Mouse (Mus musculus) testis, adult 10 weeks (tissue): ENCODE measurements around the gene Cdca8. TPM values are rescaled to one million over a fixed set of nuclear protein-coding genes. Genes with fewer than 3 reads are reported as not detected.

Experiments
- polyA plus RNA-seq: library from polyadenylated mRNA; stranded (reverse); fragments of 350-450 nt; fragmentation: Illumina TruSeq; extraction: RNeasy Lipid Tissue Mini Kit (QIAGEN cat#74804); gene quantifications from one replicate; pipeline ENCODE4 v1.2.3, GENCODE M21; 2014; ENCODE audit warnings: low read depth, low replicate concordance

The Cdca8 gene
- polyA plus RNA-seq: 97.7 TPM

DNA sequence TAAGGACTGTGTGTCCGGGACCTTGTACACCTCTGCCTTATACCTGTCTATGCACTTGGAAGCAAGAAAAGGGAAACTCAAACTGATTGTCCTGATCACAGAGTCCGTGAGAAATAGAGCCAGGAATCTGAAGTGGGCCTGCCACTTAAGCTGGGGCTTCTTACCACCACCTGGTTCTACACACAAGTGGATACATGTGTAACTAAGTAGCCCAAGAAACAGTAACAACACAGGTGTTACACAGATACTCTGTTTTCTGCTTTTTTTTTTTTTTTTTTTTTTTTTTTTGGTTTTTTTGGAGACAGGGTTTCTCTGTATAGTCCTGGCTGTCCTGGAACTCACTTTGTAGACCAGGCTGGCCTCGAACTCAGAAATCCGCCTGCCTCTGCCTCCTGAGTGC, at the start of gene Cdca8:
Gene Cdca8 (minus strand): TSS at position 101 of the 400 bp plus-strand sequence.

GRCm38 (mm10) chr4:124985671-124986602, 46.8 kb upstream of the Cdca8 start, which contains the start of gene Rspo1:
Rspo1 (plus strand) TSS chr4:124986430.

GRCm38 (mm10) chr4:124936613-124937471, 2.3 kb downstream of the Cdca8 start, which contains the start of gene 9930104L06Rik:
9930104L06Rik (plus strand) TSS chr4:124937048.

DNA sequence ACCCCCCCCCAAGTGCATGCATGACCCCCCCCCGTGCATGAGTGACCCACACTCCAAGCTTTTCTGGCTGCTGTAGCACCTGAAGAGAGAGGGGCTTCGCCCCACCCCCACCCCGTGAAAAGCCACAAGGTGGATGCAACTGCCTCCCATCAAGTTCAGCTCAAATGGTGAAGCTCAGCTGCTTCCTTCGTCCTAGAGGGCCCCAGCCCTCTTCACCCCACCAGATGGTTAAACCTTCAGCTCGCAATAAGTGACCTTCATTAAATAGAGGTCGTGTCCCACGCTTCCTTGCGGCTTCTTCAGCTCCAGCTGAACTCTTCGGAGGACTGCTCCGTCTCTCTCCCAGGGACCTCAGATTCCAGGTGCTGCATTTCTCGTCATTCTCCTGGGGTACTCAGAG, 58.5 kb downstream of the Cdca8 start, which contains the start of gene Epha10:
Gene Epha10 (plus strand): TSS at position 301 of the 400 bp plus-strand sequence.

Other genes starting within 250 kb of the Cdca8 start
- 27.2 TPM for gene Utp11, start 245.7 kb downstream of the Cdca8 start, polyA plus RNA-seq
- gene Fhl3, start 238.6 kb downstream of the Cdca8 start, polyA plus RNA-seq: not detected
- gene Sf3a3, start 224.5 kb downstream of the Cdca8 start, polyA plus RNA-seq: 57.9 TPM
- 16.8 TPM for gene Inpp5b, start 197.5 kb downstream of the Cdca8 start, polyA plus RNA-seq
- 102 TPM for gene Mtf1, start 137.2 kb downstream of the Cdca8 start, polyA plus RNA-seq
- gene Yrdc, start 88.6 kb downstream of the Cdca8 start, polyA plus RNA-seq: 31.1 TPM
- 4.7 TPM for gene 1110065P20Rik, start 88.1 kb downstream of the Cdca8 start, polyA plus RNA-seq
- 0.07 TPM for gene Maneal, start 77.1 kb downstream of the Cdca8 start, polyA plus RNA-seq
- 0.90 TPM for gene Epha10, start 58.4 kb downstream of the Cdca8 start, polyA plus RNA-seq
- 6.5 TPM for gene 9930104L06Rik, start 2.3 kb downstream of the Cdca8 start, polyA plus RNA-seq
- gene Rspo1, start 47.1 kb upstream of the Cdca8 start, polyA plus RNA-seq: 0.57 TPM
- 98.4 TPM for gene Gnl2, start 77.3 kb upstream of the Cdca8 start, polyA plus RNA-seq
- 56.0 TPM for gene Dnali1, start 126.4 kb upstream of the Cdca8 start, polyA plus RNA-seq
- gene Snip1, start 127.4 kb upstream of the Cdca8 start, polyA plus RNA-seq: 28.3 TPM
- gene Meaf6, start 145.8 kb upstream of the Cdca8 start, polyA plus RNA-seq: 46.8 TPM
- gene Zc3h12a, start 188.5 kb upstream of the Cdca8 start, polyA plus RNA-seq: not detected